Mouse (Mus musculus) kidney, postnatal 25 days (tissue): ENCODE measurements around the gene Itga10.
A peak's percentile ranks its signal among the peaks of the same experiment; 100 is the strongest.
"Not testable (repeated sequence)": the region's sequence is repeated elsewhere in the genome, so short reads cannot be mapped to it uniquely, and the experiment has no call there.

Experiments used
- DNase-seq, 2 experiments: peaks; one replicate each; pipeline ENCODE4 v3.0.0; 2021; ENCODE audit warnings: mixed read lengths in 2 of 2

Itga10 gene

DNA sequence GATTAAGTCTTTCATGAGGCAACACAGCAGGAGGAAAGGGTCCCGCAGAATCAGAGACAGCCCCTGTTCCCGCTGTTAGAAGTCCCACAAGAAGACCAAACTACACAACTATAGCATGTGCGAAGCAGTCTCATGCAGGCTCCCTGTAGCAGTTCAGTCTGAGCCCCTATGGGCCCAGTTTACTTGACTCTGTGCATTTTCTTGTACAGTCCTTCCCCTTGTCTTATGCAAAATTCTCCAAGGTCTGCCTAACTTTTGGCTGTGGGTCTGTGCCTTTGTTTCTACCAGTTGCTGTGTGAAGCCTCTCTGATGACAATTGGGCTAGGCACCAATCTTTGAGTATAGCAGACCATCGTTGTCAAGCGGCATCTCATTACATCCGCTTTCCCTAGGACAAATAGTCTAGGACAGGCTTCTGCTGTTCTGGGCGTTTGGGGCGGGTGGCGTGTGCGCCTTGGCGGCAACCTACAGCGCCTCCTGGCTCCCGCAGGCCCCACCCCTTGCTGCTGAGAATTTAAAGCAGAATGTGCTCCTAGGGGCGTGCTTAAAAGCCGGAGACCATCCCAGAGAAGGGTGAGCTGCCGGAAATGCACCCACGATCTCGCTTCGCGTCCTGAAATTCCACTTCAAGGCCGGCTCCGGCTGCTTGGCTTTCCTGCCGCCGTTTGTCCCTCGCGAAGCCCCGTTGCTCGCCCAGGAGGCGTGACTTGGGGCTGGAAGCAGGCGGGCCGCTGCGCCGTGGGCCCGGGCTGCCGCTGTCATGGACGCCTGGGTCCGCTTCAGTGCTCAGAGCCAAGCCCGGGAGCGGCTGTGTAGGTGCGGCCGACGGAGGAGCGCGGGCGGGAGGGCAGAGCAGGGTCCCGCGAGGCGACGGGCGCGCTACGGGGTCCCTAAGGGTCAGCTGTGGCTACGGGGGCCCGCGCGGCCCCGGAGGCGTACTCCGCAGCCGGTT, 10.2 kb upstream of the Itga10 start, which contains the start of the genes Pex11b and Gm42957:
TSS of gene Pex11b (plus strand) at position 449 of the 952 bp plus-strand sequence.
TSS of gene Gm42957 (plus strand) at position 547 of the 952 bp plus-strand sequence.
- peak; percentile 91 to 95 for DNase-seq

DNA sequence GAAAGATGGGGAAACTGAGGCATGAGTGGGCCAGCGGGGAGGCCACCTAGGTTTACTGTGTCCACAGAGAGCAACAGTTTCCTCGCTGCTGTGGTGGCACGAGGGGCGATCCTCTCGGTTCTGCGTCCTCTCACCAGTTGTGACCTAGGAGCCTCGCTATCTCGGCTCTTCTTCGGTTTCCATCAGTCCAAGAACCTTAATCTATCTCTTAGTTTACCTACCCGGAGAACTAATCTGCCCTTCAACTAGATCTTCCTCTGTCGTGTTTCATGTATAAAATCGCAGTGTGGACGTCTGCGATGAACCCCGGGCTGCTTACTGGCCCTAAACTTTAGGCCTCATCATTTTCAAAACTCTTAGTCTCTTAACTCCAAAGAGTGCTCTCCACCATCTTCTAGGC, 9.5 kb upstream of the Itga10 start:
- DNase-seq, result no peak

DNA sequence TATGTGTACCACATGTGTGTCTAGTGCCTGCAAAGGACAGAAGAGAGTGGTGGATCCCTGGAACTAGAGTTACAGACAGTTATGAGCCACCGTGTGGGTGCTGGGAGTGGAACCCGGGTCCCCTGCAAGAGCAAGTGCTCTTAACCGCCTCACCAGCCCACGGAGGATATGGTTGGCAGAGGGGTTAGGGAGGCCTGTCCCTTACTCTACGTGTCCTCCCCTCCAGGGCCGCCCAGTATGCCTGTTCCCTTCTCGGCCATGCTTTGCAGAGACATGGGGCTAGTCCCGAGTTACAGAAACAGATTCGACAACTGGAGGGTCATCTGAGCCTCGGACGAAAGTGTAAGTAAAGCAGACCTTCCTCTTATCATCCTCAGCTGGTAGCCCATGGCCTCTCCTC, 8.9 kb upstream of the Itga10 start:
- DNase-seq, result no peak

DNA sequence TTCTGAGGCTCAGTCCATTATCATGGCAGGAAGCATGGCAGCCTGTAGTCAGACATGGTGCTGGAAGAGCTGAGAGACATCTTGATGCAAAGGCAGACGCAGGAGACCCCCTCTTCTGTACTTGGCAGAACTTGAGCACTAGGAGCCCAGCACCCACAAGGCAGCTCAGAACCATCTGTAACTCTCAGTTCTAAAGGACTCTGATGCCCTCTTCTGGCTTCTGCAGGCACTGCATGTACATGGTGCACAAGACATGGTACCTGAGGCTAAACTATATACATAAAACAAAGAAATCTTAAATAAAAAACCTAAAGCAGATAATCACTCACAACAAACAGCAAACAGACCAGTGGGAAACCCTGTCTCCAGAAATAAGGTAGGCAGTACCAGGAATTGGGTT, 6.2 kb upstream of the Itga10 start:
- peak; percentile 63 to 84 for DNase-seq

DNA sequence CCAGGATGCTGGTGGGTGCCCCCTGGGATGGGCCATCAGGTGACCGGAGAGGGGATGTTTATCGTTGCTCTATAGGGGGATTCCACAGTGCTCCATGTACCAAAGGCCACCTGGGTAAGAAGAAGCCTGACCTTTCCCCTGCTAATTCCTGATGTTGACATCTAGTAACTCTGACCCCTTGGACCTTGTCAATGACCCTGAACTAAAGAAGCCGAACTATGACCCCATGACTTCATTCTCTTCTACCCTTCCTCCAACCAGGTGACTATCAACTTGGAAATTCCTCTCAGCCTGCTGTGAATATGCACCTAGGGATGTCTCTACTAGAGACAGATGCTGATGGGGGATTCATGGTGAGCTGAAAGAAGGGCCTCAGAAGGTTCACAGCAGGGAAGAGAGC, 2.0 kb downstream of the Itga10 start:
- no peak for DNase-seq

DNA sequence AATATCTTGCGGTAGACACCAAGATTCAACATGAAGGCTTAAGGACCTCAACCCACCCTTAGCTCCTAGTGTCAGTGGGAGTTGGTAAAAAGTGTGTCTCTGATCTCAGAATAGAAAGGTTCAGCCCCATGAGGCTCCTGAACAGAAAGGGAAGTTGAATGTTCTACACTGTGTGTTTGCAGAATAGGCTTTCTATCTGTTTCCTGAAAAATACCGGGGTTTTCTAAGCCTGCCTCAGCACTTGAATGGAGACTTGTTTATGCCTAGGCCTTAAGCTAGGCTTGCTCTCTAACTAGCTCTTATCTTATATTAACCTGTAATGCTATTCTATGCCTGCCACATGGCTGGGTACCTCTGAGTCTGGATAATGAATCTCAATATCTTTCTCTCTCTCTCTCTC, 15.5 kb downstream of the Itga10 start:
- DNase-seq, result no peak

DNA sequence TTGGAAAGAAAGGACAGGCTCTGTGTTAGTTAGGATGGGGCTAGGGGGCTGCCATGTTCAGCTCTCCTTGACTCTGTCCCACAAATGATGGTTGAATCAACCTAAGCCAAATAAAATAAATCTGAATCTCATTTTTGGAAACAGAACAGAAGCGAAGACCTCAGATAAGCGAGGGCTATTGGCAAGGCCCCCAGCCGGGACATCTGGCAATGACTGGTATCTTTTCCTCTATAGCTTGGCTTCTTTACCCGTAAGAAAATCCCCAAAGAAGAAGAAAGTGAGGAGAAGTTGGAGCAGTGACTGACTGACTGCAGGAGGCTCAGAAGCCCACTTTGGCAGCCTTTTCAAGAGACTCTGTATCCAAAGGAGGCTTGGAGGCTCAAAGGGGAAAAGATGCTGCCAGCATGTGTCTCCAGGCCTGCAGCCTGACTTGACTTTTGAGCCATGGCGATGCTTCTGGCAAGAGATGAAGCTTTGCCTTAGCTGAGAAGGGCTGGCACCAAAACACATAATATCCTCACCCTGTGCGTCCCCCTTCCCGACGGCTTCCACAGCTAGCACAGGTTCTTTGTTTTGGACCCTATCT, 17.4 kb downstream of the Itga10 start:
- DNase-seq, result no peak

DNA sequence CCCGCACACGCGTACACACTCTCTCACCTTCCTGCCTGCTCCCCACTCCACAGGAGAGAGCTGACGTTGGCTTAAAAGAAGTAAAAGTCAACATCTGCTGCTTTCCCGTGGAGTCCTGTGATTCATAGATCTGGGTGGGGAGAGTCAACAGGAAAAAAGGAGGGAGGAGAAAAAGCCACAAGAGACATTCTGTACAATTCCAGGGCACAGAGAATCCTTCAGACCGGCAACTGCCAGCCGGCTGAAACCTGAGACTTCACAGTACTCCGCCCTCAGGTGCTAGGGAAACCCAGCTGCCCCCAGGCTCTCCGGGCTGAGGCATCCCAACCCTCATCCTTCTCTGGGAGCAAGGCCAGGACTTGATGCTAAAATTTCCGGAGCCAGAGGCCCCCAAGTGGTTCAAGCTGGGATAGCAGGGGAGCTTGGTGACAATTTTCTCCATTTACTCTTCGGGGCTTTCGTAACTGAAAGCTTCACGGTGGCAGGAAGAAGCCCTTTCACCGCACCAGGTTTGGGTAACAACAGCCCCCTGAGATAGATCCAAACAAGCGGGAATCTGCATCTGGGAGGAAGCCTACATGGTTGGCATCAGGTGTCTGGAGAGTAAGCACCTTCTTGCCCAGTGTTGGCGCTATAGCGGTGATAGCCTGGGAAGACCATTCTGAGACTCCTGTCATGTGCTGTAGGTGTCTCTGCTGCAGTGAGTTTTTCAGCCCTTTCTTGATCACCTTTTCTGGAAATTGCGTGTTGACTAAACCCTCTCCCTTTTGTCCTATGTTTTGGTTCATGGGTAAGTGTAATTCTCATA, 18.3 kb downstream of the Itga10 start:
- DNase-seq, result peak; percentile 81 to 87

DNA sequence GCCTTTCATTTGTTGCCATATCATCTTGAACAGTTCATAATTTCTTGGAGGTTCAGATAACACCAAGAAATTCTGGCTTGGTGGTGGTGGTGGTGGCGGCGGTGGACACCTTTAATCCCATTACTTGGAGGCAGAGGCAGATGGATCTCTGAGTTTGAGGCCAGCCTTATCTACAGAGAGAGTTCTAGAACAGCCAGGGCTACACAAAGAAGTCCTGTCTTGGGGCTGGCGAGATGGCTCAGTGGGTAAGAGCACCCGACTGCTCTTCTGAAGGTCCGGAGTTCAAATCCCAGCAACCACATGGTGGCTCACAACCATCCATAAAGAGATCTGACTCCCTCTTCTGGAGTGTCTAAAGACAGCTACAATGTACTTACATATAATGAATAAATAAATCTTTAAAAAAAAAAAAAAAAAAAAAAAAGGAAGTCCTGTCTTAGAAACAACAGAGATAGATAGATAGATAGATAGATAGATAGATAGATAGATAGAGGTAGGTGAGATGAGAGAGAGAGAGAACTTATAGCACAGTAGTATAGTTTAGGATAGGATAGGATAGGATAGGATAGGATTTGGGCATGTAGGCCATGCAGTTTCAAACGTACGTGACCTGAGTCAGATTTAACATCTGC, 20.5 kb downstream of the Itga10 start:
- not testable (repeated sequence) for DNase-seq

DNA sequence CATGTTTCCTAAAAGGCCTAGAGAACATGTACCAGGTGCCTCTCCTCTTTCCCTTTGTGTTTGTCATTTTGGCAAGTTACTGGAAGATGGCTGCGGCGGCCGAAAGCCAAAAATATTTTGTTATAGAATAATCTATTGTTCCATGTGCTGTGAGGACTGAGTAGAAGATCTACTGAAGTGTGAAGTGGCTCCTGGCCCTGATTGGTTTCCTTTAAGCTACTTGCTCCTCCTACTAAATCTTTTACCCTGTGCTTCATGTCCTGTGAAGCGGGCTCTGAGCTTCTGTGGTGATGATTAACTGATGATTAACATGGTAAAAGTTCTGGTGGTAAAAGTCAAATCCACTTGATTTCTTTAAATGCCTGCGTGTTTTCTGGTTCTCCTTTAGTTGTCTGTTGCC, 21.5 kb downstream of the Itga10 start:
- peak; percentile 27 to 52 for DNase-seq

DNA sequence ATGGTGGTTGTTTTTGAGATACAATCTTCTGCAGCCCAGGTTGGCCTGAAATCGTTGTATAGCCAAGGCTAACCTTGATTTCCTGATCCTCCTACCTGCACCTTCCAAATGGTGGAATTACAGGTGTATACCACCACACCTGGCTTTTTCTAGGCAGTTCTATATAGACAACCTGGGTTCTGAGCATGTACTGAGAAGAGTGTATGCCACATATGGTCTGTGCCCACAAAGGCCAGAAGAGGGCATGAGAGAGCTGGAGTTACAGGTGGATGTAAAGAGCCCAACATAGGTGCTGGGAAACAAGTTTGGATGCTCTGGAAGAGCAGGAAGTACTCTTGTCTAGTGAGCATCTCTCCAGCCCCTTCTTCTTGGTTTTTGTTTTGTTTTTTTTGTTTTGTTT, 21.9 kb downstream of the Itga10 start:
- peak in 1 of 2 experiments; percentile 47 for DNase-seq

DNA sequence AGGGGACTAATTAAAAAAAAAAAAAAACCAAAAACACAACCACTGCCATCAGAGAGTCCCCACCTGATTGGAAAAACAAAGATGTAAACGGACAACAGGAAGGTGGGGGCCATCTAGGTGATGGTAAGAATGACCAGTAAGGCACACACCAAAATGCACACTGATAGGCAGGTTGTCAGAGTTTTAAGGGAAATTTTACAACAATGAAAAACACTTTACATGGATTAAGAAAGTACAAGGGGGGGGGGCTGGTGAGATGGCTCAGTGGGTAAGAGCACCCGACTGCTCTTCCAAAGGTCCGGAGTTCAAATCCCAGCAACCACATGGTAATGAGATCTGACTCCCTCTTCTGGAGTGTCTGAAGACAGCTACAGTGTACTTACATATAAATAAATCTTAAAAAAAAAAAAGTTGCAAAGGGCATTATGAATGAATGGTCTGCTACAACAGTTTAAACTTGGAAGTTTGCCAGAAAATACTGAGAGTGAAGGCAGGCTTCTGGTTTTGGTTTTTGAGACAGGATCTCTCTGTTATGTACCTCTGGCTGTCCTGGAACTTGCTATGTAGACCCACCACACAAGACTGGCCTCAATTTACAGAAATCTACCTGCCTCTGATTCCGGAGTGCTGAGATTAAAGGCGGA, 23.2 kb downstream of the Itga10 start:
- no peak for DNase-seq

DNA sequence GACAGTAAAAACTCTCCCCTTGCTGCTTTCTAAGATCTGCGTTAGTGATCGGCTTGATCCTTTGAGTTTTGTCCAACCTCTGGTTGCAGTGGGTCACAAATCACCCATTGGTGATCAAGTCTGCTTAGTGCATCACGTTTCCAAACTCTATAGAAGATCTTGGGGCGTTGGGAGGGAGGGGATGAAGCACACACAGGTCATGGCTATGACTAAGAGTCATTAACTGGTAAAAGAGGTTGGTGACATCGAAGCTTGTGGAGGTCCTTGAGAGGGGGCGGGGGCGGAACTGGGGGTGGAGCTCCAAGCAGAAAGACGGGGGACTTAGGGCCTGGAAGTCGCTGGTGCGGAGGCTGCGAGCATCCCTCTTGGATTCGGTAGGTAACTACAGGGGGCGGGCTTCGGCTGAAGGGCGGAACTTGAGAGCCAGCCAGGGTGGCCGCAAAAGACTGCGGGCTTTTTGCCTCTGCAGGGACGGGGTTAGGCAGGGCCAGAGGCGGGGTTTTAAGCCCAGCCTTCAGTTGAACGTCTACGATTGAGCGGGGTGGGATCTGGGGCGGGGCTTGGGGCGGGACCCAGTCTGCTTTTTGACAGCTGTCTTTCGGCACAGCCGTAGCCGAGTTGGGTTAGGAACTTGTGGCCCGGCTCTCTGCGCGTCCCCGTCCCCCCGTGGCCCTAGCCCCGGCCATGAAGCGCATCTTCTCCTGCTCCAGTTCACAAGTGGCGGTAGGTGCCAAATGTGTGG, 24.5 kb downstream of the Itga10 start, which contains the start of gene Ankrd35:
TSS of gene Ankrd35 (plus strand) at position 405 of the 742 bp plus-strand sequence.
- peak; percentile 83 to 93 for DNase-seq

DNA sequence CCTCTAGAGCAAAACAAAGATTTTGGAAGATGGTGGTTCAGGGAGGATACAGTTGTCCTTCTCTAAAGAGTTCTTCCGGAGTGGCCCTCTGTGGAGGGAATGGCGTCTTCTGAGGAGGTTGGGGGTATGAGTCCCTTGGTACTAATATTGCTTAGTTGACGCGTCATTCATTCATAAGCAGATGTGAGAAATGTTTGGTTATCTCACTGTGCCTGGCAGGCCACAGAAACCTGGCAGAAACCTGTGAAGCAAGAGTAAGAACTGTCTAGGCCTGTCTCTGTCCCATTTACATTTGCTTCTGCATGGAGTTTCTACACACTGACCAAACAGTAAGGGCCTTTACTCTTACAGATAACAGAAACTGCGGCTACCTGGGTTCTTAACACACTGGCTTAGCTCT, 26.1 kb downstream of the Itga10 start:
- DNase-seq, result no peak

DNA sequence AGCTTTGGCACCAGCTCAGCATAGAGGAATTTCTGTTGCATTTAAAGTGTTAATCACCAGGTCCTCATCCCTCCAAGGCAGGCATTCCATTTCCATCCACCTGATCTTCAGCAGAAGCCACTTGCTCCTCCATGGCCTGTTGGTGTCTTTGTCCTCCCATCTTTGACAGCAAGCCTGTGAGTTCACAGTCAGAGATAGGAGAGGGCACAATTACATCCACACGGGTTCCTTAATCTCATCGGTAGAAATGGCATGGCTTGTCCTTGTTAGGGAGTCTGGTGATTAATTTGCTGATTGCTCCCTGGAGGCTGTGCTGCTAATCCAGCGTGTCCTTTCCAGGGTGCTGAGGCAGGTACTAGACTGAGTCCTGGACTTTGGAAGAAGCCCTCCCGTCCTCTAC, 28.1 kb downstream of the Itga10 start:
- no peak for DNase-seq

DNA sequence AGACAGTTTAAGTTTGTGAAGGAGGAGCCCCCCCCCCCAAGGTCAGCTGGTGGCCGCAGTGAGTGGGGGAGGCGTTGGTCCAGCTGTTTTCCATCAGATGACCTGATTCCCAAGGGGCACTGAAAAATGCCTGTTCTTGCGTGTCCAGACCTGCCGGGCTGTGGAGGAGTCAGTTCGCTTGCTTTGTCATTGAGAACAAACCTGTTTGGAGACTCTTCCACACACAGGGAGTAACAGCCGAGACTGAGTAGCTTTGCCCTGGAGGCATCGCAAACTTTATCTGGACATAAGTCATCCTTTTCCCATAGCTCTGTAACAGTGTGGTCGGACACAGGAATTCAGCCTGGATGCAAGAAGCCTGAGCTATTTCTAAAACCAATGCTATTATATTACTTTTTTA, 29.1 kb downstream of the Itga10 start:
- DNase-seq, result no peak

DNA sequence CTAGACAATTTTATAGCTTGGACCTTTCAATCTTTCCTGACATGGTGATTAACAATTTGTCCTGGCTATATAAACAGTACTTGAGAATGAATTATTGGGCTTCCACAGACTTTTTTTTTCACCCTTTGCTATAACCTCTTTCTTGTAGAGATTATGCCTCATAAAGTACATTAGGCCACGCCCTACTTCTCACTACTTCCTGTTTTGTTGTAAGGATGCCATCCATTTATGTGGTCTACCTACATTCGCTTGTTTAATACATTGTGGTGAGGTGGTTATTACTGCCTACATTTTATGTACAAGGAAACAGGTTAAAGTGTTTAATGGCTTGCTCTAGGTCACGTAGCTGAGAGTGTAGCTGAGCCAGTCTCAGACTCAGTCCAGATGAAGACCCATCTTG, 29.8 kb downstream of the Itga10 start:
- no peak for DNase-seq

DNA sequence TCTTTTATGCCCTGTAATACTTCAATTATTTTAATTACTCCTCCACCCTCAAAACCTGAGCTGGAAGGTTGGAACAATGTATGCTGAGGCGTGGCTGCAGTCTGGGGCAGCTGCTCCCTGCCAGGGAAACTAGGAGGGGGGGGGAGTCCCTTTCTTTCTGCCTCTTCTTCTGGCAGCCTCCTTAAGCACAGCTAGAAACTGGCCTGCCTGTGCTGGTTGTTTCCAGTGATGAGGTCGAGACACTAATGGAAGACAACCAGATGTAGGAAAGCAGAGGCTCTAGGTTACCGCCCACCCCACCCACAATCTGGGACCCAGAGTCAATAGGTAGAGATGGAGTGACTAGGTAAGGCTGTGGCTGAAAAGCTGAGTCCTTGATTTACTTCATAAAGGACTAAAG, 30.3 kb downstream of the Itga10 start:
- DNase-seq, result no peak

DNA sequence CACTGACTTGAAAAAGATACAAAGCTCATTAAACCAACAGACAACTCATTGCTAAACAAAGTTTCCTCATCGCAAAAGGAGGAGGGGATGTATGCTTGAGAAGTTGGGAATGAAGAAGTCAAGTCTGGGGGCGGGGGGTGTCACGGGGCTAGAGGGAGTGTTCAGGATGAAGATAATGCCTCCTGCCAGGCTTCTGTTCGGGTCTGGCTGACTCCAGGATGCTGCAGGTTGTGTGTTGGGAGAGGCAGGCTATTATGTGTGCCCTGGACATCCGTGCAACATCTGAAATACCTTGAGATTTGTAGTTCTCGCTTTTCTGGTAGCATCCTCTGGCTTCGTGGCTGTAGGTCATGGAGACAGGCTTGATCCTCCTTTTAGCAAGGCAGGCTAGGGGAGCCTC, 33.1 kb downstream of the Itga10 start:
- no peak for DNase-seq

DNA sequence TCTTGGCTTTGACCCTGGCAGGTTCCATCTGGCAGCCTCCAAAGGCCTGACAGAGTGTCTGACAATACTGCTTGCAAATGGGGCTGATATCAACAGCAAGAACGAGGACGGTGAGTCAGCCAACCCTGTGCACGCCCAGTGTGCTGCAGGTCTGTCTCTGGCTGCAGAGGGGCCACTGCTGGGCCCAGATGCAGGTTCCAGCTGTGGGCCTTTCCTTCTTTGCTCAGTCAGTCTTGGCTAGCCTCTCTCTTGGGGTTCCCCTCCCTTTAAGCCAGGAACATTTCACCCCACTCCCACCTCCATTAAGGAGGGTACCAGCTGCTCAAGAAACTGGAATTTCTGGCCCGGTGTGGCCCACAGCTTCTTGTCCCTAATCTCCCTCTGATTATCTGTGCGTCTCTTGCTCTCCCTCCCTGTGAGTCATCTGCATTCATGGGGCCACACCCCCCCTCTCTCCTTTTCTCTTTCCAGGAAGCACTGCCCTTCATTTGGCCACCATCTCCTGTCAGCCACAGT, 33.8 kb downstream of the Itga10 start:
- DNase-seq, result no peak

DNA sequence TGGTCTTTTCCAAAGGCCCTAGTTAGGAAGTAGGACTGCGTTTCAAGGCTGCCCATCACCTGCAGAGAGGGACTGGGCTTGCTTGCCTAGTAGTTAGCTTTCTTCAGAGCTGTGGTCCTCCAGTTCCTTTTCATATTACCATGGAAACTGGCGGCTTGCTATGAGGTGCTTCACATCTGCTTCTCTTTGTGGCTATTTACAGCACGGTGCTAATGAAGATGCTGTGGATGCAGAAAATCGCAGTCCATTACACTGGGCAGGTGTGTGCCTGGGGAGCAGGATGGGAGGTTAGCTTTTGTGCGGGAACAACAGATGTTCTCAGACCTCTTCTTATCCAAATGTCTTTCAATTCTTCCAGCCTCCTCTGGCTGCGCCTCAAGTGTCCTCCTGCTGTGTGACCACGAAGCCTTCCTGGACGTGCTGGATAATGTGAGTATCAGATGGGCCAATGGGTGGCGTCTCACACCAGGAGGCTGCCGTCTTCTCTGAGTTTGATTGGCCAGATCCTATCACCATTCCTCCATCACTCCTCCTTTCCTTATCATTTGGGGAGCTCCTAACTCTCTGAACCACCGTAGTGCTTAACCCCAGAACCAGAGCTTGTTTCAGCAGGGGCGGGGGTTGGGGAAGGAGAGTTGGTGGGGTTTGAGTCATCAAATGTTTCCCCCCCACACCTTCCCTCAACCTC, 35.0 kb downstream of the Itga10 start:
- DNase-seq, result no peak
